Mouse (Mus musculus) cortical plate, adult 2 months (tissue): ENCODE data around the gene Ddc.

Experiments
- CTCF ChIP-seq: fragments of 200-500 bp; IDR thresholded peaks from 2 replicates; pipeline ENCODE4 v1.5.1; 2011; ENCODE audit warnings: mild to moderate bottlenecking, control low read depth, low read length; ENCODE audit not compliant: insufficient read depth; ENCODE audit errors: extremely low read depth
- POLR2A ChIP-seq: fragments of 200-500 bp; IDR thresholded peaks from 2 replicates; pipeline ENCODE4 v1.6.1; 2011; ENCODE audit warnings: mild to moderate bottlenecking, low read length, control low read depth; ENCODE audit not compliant: insufficient read depth; ENCODE audit errors: extremely low read depth

DNA sequence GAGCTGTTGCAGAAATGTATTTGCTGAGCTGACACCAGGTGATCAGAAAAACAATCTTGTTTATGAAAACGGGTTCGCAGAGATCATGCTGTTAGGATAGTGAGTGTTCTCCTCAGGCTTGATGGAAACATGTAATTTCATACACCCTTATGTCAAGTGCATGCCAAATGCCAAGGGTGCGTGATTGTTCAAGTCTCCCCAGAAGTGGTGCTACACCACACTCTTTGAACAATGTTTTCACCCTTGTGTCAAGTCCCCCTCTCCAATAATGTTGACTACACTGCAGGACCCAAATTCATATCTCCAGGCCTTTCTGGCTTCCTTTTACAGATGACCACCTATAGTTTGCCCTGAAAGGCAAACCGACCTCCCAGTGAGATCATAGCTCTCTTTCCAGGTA, 49.5 kb downstream of the Ddc start:
- no peak for TF ChIP-seq POLR2A
- no peak for TF ChIP-seq CTCF
